Mouse (Mus musculus) skeletal muscle tissue, postnatal 0 days (tissue): ENCODE measurements around the gene Ankrd54. TPM values are rescaled to one million over a fixed set of nuclear protein-coding genes. Genes with fewer than 3 reads are reported as not detected.

Source experiments
- polyA plus RNA-seq: library from polyadenylated mRNA; unstranded; fragments of >200 nt; fragmentation: Nextera tagmentation; extraction: Ambion mirVana; gene quantifications from 2 replicates; pipeline ENCODE4 v1.2.1, GENCODE M21; 2015

Gene Ankrd54
- polyA plus RNA-seq, result 15.2 and 17.9 TPM in 2 replicates

DNA sequence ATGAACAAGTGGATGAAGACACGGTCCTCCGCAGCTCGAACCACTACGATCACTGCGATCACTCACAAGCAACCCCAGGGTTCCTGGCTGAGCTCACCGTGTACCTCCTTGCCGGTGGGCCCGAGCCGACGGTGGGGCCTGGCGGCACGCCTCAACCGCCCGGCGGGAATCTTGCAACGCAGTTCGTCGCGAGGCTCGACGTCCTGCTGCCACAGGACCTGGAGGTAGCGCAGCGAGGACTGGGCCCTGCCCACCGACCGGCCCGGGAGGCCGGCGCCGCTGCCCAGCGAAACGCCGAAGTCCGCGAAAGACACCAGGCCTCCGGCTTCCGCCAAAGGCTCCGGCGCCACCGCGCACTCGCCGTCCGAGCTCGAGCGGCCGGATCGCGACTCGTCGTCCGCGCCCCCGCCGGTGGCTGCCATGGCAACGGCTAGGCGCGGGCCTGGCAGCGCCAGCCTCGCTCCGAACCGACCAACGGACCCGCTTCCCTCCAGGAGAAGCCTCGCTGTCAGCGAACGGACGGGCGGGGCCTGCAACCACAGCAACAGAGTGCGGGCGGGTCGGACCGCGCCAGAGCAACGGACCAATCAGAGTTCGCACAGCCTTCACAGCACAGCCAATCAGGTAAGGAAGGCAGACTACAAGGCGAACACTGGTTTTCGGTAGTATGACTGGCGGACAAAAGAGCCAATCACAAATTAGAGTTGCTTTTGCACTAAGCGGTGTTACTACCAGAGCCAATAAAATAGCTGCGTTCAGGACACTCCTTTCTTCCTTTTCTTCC is at the start of gene Ankrd54:
TSS of gene Ankrd54 (minus strand) at position 518 of the 784 bp plus-strand sequence.

DNA sequence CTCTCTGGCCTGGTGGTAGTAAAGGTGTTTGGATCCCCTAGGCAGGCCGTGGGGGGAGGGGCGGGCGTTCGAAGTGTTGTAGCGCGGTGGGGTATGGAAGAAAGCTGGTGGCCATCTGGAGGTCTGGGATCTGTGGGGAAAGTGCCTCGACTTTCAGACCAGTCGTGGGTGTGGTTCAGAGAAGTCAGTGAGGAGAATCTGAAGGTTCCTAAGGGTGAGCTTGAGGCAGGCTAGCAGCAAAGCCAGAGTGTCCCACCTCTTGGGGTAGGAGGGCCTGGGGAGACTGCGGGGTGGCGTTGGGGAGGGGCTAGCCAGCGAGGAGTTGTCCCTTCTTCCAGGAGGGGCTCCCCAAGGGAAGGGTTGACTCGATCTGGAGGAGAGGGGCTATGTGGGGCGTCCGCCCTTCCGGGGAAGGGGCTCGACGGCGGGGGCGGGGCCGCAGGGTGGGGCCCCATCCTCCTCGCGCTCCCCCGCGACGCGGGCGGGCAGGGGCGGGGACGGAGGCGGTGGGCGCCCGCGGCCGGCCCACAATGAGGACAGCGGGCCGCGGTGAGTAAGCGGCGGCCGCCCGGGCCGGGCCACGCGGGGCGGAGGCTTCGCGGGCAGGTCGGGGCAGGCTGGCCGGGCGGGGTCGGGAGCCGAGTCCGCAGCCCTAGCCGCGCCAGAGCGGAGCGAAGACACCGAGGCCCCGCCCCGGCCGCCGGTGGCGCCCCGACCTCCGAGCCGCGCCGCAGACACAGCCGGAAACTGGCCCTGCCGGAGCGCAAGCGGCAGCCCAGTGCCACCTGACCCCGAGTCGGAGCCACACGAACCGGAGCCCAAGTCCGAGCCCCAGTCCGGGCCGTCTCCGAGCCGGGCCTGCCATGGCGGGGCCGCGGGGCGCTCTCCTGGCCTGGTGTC is 46.0 kb upstream of the Ankrd54 start, which contains the start of gene Micall1:
TSS of gene Micall1 (plus strand) at position 478 of the 900 bp plus-strand sequence.

DNA sequence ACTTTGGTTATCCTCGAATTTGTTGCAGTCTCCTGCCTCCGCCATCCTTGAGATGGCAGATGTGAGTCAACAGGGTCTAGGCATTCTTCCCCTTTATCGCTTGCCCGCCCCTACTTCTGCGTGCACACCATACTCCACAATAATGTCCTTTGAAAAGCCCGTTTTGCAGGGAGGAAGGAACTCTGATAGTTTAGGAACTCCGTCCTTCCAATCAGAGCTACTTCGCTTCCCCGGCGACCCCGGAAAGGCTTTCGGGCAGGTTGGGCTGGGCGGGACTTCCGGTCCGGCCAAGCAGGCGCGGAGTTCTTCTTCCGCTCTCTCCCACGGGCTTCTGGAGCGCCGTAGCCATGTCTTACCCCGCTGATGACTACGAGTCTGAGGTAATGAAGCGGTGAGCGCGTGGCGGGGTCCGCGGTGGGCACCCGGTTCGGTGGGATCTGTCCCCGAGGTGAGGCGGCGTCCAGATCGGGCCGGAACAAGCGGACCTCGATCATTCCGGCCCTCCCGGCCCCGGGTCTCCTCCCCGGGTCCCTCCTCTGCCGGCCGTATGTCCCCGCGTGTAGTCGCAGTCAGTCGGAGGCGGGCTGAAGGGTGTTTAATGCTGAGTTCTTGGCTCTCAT is 12.3 kb upstream of the Ankrd54 start, which contains the start of gene Eif3l:
TSS of gene Eif3l (plus strand) at position 267 of the 620 bp plus-strand sequence.

DNA sequence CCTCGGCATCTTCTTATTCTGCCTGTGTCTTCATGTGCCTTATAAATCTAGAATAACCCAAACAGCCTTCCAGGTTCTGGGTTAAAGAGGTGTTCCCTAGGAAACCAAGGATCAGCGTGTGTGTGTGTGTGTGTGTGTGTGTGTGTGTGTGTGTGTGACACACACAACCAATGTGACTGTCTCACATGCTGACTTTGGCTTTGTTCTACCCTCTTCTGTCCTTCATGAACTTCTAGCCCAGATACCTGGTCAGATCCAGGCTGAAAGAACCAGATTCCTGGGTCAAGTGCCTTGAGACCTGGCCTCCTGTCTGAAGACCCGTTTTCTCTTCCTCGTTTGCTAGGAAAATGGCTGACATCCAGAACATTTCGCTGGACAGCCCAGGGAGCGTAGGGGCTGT is 21.1 kb downstream of the Ankrd54 start, which contains the start of gene Galr3:
TSS of gene Galr3 (plus strand) at position 301 of the 400 bp plus-strand sequence.

DNA sequence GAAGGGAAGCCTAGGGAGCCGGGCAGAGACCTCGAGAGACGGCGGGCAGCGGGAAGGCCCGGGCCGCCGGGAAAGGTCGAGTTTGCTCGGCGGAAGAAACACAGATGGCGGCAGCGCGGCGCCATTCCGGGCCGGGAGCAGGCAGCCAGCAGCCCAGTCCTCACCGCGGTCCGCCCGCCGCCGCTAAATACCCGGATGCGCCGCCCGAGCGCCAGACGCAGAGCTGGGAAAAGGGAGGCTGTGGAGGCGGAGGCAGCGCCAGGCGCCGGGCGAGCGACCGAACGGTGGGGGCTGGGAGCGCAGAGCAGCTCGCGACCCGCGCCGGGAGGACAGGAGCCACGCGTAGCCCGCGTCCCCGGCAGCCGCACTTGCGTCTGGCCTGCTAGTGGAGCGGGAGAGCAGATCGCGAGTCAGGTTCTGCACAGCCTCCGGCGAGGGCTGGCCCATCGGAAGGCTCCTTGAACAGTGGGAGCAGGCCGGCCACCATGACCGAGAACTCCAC is 34.4 kb downstream of the Ankrd54 start, which contains the start of gene H1f0:
TSS of gene H1f0 (plus strand) at position 214 of the 502 bp plus-strand sequence.

Other genes with a start within 250 kb of the Ankrd54 start
- 26.5 and 33.4 TPM in 2 replicates for gene Cdc42ep1, start 220.3 kb downstream of the Ankrd54 start, polyA plus RNA-seq
- not detected in 2 replicates for gene Lgals2, start 207.4 kb downstream of the Ankrd54 start, polyA plus RNA-seq
- 29.6 and 33.1 TPM in 2 replicates for gene Gga1, start 185.7 kb downstream of the Ankrd54 start, polyA plus RNA-seq
- gene Gm49510, start 163.2 kb downstream of the Ankrd54 start, polyA plus RNA-seq, result not detected in 2 replicates
- 8.8 and 10.3 TPM in 2 replicates for gene Sh3bp1, start 163.1 kb downstream of the Ankrd54 start, polyA plus RNA-seq
- 13.7 and 14.5 TPM in 2 replicates for gene Pdxp, start 149.0 kb downstream of the Ankrd54 start, polyA plus RNA-seq
- gene Lgals1, start 136.2 kb downstream of the Ankrd54 start, polyA plus RNA-seq, result 2,196 and 2,520 TPM in 2 replicates
- gene Nol12, start 128.0 kb downstream of the Ankrd54 start, polyA plus RNA-seq, result 30.9 and 35.5 TPM in 2 replicates
- gene Triobp, start 115.2 kb downstream of the Ankrd54 start, polyA plus RNA-seq, result 37.2 and 41.4 TPM in 2 replicates
- gene H1f0, start 34.4 kb downstream of the Ankrd54 start, polyA plus RNA-seq, result 280 and 283 TPM in 2 replicates
- gene Galr3, start 21.0 kb downstream of the Ankrd54 start, polyA plus RNA-seq, result 0.21 TPM in 1 of 2 replicates, not detected in the other
- 116 and 132 TPM in 2 replicates for gene Eif3l, start 12.3 kb upstream of the Ankrd54 start, polyA plus RNA-seq
- gene Micall1, start 46.0 kb upstream of the Ankrd54 start, polyA plus RNA-seq, result 9.3 and 9.6 TPM in 2 replicates
- gene Polr2f, start 78.1 kb upstream of the Ankrd54 start, polyA plus RNA-seq, result 219 and 228 TPM in 2 replicates
- gene 1700088E04Rik, start 78.4 kb upstream of the Ankrd54 start, polyA plus RNA-seq, result 4.1 and 4.4 TPM in 2 replicates
- gene Sox10, start 102.3 kb upstream of the Ankrd54 start, polyA plus RNA-seq, result 4.1 and 4.3 TPM in 2 replicates
- 19.0 and 19.8 TPM in 2 replicates for gene Pick1, start 166.3 kb upstream of the Ankrd54 start, polyA plus RNA-seq
- gene Gm49486, start 166.5 kb upstream of the Ankrd54 start, polyA plus RNA-seq, result 0.64 and 0.83 TPM in 2 replicates
- 0.63 and 1.1 TPM in 2 replicates for gene Slc16a8, start 191.9 kb upstream of the Ankrd54 start, polyA plus RNA-seq
- gene Baiap2l2, start 222.6 kb upstream of the Ankrd54 start, polyA plus RNA-seq, result 23.0 and 24.6 TPM in 2 replicates